In the genomic region with DNA sequence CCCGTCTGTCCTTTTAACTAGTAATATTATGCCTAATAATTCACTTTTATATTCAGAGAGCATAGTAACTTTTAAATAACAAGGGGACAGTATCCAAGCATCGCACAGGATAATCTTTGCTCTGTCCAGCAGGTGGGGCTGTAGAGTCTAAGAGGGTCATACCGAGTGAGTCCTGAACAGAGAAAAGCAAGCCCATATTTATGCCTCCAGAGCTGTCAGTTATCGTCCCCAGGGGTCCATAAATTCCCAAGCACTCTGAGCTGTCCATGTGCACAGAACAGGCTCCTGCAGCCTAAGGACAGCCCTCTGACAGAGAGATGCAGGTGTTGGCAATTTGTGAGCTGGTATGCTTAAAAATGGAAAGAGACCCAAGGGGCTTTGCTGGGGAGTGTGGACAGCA, we compare ENCODE assay signal across 8 mouse cellular contexts.
A peak's percentile ranks its signal among the peaks of the same experiment; 100 is the strongest.
DNase-seq lines count a peak whose midpoint lies in the region; ATAC-seq lines count a peak whose summit lies in the region.

No protein-coding gene starts in this region.

- H3K4me2 ChIP-seq in midbrain, embryonic 15.5 days = no peak overlapping the region

- DNase-seq in heart, postnatal 4 days = peak; percentile 8
- DNase-seq in heart, adult 8-10 months (ENCODE audit: low spot score) = no peak
- peak; percentile 41 to 48 for DNase-seq in CD8-positive naive resting alpha-beta T cell, adult 2 months (ENCODE audit: low read depth in 2 of 2, low spot score in 2 of 2)
- peak; percentile 3 for DNase-seq in c-Kit-positive CD71-positive TER-119-negative erythroid progenitor cells, embryonic 14.5 days (ENCODE audit: low read depth)
- peak; percentile 32 for DNase-seq in lung, postnatal 14 days
- DNase-seq in right cerebral cortex, postnatal 4 days = no peak
- DNase-seq in layer of hippocampus, postnatal 36 days = no peak

- 68% methylated on average over 4 of the region's 4 CpGs for WGBS in midbrain, embryonic 15.5 days

- no peaks in the 10 kb centered on the region for H3K27me3 ChIP-seq in midbrain, embryonic 15.5 days (replicated peaks)

- no peaks in the 10 kb centered on the region for H3K36me3 ChIP-seq in midbrain, embryonic 15.5 days (replicated peaks)

- ATAC-seq in midbrain, embryonic 15.5 days (replicated peaks) = no peak

- no peak overlapping the region for H3K27ac ChIP-seq in midbrain, embryonic 15.5 days

- H3K4me1 ChIP-seq in midbrain, embryonic 15.5 days = peaks cover 3% of the 10 kb centered on the region; the same call in 1 of the 2 replicates

- H3K4me3 ChIP-seq in midbrain, embryonic 15.5 days = no peak overlapping the region

- no peaks in the 10 kb centered on the region for H3K9me3 ChIP-seq in midbrain, embryonic 15.5 days

- no peak overlapping the region for H3K9ac ChIP-seq in midbrain, embryonic 15.5 days

Comparison
In these comparisons a context has a peak if more than half of its experiments do, and no peak if none do; other contexts are left out.
1. DNase-seq: peak in heart, postnatal 4 days (single experiment), CD8-positive naive resting alpha-beta T cell, adult 2 months (2 of 2), c-Kit-positive CD71-positive TER-119-negative erythroid progenitor cells, embryonic 14.5 days (single experiment) and lung, postnatal 14 days (single experiment); none in heart, adult 8-10 months (single experiment), right cerebral cortex, postnatal 4 days (single experiment) and layer of hippocampus, postnatal 36 days (0 of 2).